Mouse (Mus musculus) fibroblast of lung, adult 2 months (primary cell): Measurements from ENCODE around the gene Gm5415.
"Not testable (repeated sequence)": the region's sequence is repeated elsewhere in the genome, so short reads cannot be mapped to it uniquely, and the experiment has no call there.

Experiments used
- DNase-seq: peaks from one replicate; pipeline ENCODE4 v3.0.0-alpha.2; 2011; ENCODE audit warnings: low read depth

Gm5415 gene

DNA sequence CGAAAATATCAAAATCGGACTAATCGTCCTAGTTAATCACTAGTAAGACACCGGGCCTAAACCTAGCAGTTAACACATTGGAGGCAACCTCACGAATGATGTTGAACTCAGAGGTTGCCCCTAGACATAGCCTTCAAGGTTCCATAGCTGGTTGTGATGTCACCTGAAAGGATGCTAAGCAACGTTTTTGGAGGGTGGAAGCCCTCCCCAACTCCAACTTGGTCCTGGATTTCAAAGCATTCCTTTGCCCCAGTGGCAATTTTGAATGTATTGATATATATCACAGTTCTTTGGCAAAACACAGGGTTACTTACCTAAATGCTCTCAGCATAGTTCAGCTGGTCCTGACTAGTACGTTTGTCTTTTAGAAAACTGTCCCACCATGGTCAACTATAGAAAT lies at the start of gene Gm5415:
Gene Gm5415 (minus strand): TSS at position 101 of the 400 bp plus-strand sequence.
- DNase-seq = not testable (repeated sequence)

DNA sequence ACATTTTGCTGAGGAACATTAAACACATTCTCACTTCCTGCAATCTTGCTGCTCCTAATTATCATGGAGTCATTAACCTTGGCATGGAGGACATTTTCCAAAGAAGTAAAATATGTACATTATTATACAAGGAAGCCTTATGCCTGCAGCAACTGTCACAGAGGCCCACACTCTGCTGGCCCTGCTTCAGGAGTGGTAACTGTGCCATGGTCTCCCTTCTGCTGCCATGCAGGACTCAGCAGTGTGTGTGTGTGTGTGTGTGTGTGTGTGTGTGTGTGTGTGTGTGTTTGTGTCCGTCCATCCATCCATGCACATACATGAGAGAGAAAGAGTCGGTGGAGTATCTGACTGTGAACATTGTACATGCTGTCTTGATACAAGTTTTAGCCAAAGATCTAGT lies 21.8 kb upstream of the Gm5415 start:
- DNase-seq = no peak

DNA sequence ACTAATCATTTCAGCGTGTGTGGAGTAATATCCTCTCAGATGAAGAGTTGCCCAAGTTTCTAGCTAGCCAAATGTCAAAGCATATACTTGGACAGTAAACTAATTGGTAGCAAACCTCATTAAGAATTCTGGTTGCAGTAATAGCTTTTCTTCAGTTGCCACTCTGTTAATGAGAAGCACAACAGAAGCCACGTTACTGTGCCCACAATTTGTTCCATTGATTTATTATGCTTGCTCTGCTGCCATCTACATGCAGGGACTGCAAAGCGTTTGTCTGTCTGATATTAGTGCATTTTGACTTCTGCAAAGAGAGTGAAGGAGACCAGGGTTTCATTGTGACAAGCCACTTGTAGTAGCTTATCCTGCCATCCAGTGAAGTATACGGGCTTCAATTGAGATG lies 6.8 kb upstream of the Gm5415 start:
- no peak for DNase-seq

DNA sequence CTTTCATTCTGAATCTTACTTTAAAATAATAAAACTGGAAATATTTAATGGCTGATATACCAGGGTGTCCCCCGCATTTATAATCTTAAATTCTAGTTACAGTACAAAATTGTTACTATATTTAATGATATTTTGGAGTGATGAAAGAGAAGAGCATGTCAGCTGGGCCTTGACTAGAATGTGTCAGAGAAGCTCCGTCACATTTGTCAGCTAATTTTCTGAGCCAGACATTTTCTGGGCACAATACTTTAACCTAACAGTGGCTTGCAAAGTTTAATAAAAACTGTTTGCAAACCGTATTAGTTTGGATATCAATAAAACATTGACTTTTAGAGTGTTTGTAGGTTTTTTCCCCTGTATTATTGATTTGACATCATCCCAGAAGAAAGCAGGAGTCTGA lies 6.4 kb upstream of the Gm5415 start:
- DNase-seq = no peak

DNA sequence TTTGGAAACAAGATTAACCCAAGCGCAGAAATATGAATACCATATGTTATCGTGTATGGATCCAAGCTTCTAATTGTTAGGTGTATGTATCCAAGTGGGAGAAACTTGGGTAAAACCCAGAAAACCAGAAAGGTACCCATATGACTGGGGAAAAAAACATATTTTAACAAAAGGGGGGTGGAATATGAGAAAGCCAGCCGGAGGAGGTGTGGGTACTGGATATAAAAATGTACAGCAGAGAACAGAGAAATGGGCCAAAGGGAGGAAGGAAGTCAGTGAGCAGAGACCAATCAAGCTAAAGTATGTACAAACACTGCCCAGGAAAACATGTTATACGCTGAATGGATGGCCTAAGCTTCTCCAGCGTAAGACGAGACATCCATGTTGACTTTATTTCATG lies 43.7 kb downstream of the Gm5415 start:
- DNase-seq = no peak
